Mouse (Mus musculus) T-helper 2 cell (primary cell): ENCODE data around the gene Taf8.

Source experiments
- in situ Hi-C: fragments of 300-600 bp; cut with MboI, MseI; formaldehyde crosslinking; loops from one replicate; pipeline ENCODE4 v1.15.1; 2025; ENCODE audit warnings: high pct_unique_total_duplicates

The Taf8 gene

GRCm38 (mm10) chr17:47501946-47502706 lies at the start of gene Taf8:
TSS of gene Taf8 (minus strand) at chr17:47502292.
- in situ Hi-C loops, result no loop called here

GRCm38 (mm10) chr17:47551049-47551448 lies 49.0 kb upstream of the Taf8 start:
- in situ Hi-C loops, result no loop called here

- in situ Hi-C loops, result no loop called here
Observed at GRCm38 (mm10) chr17:47545861-47546331, 43.8 kb upstream of the Taf8 start.

- in situ Hi-C loops, result no loop called here
Observed at GRCm38 (mm10) chr17:47545154-47545553, 43.1 kb upstream of the Taf8 start.

GRCm38 (mm10) chr17:47543051-47543650 lies 41.1 kb upstream of the Taf8 start:
- in situ Hi-C loops, result no loop called here

DNA sequence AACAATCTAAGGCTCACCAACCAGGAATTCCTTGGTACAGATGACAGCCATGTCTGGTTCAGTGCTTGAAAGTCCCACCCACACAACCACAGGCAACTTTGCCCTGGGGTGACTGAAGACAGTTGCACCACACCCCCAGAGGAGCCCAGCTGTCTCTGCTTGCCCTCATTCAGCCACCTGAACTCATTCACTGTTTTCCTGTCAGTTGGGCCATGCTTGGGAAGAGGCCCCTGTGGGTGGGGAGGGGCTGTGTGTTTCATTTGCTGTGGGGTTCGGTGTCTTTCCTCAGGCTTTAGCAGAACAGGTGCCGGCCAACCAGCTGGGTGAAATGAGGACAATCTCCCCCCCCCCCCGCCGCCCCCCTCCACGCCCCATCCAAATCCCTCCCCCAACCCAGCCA lies 40.0 kb upstream of the Taf8 start:
- in situ Hi-C loops, result no loop called here

- in situ Hi-C loops, result no loop called here
Observed at GRCm38 (mm10) chr17:47539128-47539527, 37.0 kb upstream of the Taf8 start.

GRCm38 (mm10) chr17:47538049-47538448 lies 36.0 kb upstream of the Taf8 start:
- in situ Hi-C loops, result no loop called here

- in situ Hi-C loops, result no loop called here
Observed at GRCm38 (mm10) chr17:47535812-47536236, 33.7 kb upstream of the Taf8 start.

- in situ Hi-C loops, result no loop called here
Observed at GRCm38 (mm10) chr17:47533691-47534090, 31.6 kb upstream of the Taf8 start.

GRCm38 (mm10) chr17:47532364-47532763 lies 30.3 kb upstream of the Taf8 start:
- in situ Hi-C loops, result no loop called here

DNA sequence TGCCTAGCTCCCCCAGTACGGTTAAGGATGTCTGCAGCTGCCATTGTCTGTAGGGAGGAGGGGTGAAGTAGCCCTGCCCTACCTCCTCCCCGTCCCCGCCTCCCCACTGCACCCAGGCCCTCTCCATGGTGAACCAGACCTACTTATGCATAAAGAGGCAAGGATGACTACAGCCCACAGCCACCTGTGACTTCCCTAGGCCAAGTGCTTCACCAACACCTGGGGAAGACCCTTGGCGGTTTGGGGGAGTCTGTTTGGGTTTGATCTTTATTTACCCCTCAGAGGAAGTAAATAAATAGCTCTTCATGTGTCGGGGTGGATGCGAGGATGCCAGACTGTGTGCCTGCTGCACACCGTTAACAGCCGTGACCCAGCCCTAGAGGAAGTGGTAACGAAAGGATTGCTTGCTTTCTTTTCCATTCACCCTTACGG lies 29.3 kb upstream of the Taf8 start:
- in situ Hi-C loops, result no loop called here

DNA sequence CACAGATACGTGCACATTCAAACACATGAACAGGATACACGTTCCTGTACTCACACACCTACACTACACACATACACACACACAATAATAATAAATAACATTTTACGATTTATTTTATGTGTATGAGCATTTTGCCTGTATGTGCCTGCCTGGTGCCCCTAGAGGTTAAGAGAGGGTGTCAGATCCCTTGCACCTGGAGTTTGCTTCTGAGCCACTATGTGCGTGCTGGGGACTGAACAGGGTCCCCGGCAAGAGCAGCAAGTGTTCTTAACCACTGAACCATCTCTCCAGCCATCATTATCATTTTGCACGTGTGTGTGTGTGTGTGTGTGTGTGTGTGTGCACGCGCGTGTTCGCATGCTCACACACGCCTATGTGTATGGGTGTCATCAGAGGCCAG lies 27.5 kb upstream of the Taf8 start:
- in situ Hi-C loops, result no loop called here

GRCm38 (mm10) chr17:47528919-47529318 lies 26.8 kb upstream of the Taf8 start:
- in situ Hi-C loops, result no loop called here

- in situ Hi-C loops, result no loop called here
Observed at GRCm38 (mm10) chr17:47527581-47528300, 25.6 kb upstream of the Taf8 start.

- in situ Hi-C loops, result no loop called here
Observed at GRCm38 (mm10) chr17:47526856-47527520, 24.9 kb upstream of the Taf8 start.

DNA sequence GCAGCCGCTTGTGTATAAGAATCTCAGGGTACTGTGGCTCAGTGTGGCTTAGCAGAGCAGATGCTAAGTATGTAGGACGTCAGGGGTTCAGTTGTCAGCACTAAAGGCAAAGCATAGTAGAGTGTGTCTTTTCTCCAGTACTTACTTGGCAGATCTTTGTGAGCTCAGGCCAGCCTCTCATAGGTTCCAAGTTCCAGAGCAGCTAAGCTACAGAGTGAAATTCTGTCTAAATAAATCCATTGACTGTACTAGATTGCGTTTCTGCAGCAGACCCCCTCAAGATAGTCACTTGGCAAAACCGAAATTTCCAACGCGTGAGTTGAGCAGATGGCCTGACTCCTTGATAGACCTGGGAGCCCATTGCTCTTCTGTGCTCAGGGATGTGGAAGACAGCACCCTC lies 22.9 kb upstream of the Taf8 start:
- in situ Hi-C loops, result no loop called here

- in situ Hi-C loops, result no loop called here
Observed at GRCm38 (mm10) chr17:47524055-47524454, 22.0 kb upstream of the Taf8 start.

- in situ Hi-C loops, result no loop called here
Observed at GRCm38 (mm10) chr17:47523211-47523682, 21.2 kb upstream of the Taf8 start.

DNA sequence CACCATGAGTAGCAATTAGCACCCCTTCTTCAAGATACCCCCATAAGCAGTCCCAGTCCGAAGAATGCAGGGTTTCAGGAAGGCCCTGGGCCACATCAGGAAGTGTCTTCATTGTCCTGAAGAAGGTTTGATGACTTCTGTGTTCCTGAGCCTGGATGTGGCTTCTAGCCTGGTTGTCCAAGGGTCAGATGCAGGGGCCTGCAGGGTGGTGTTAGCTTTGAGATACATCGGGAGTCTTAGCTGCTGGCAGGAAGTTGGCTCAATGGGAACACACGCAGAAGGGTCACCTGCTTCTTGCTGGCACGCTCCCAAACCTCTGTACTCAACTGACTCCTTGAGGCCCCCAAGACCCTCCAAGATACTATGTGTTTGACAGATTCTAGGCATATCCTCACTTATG lies 20.4 kb upstream of the Taf8 start:
- in situ Hi-C loops, result no loop called here

- in situ Hi-C loops, result no loop called here
Observed at GRCm38 (mm10) chr17:47521551-47522258, 19.6 kb upstream of the Taf8 start.
